In the genomic region with DNA sequence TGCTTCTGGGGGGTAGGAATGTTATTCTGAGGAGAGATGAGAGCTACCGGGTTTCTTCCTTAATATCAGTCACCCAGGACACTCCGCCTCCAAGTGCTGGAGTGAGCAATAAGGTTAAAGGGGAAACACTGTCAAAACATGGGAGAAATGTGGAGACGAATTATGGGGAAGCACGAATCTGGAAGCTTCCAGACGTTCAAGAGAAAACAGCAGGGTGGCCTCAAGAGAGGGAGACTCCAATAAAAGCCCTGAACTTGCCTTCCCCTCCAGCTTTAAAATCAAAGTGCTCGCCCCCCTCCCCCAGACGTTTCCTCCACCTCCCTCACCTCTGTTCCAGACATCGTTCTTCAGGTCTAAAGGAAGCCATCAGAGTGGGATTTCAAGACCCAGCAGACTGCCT, we compare ENCODE assay signal across 25 mouse cellular contexts. TPM values are rescaled to one million over a fixed set of nuclear protein-coding genes. Genes with fewer than 3 reads are reported as not detected.
DNase-seq lines count a peak whose midpoint lies in the region; ATAC-seq and TF ChIP-seq lines count a peak whose summit lies in the region.
"Had no signal": no experiment of that assay in that cellular context is flagged by ENCODE, and none has a peak within 500 bp of the region (broad histone marks: within the 10 kb centered on the region; RNA-seq: fewer than 3 reads in every experiment).

No protein-coding gene starts in this region.

- no peaks in the 10 kb centered on the region for H3K27me3 ChIP-seq in kidney, postnatal 0 days (ENCODE audit: insufficient read depth, low read length)
- no peaks in the 10 kb centered on the region for H3K27me3 ChIP-seq in midbrain, embryonic 11.5 days (ENCODE audit: control insufficient read depth, insufficient read depth, low read length)
- H3K27me3 ChIP-seq in midbrain, embryonic 13.5 days: no peaks in the 10 kb centered on the region
- H3K27me3 ChIP-seq: CH12.LX; embryonic facial prominence, embryonic 12.5 days; forebrain, embryonic 13.5 days; Patski had no signal

- DNase-seq in heart, adult 11 months: peak; percentile 68
- no peak for DNase-seq in heart, adult 8-10 months (ENCODE audit: low spot score)
- DNase-seq in kidney, postnatal 0 days (ENCODE audit: low spot score): peak; percentile 65
- no peak for DNase-seq in kidney, adult 8-10 months
- peak; percentile 78 for DNase-seq in midbrain, embryonic 11.5 days (ENCODE audit: low spot score, missing footprints)
- DNase-seq in thymus, postnatal 14 days: peak; percentile 29
- DNase-seq in thymus, postnatal 10 days (ENCODE audit: low spot score in 2 of 2): no peak
- DNase-seq: adrenal gland, adult 8-10 months; adrenal gland, postnatal 14 days; adrenal gland, postnatal 36 days; B cell, adult 2 months; cerebellum, adult 11-12 months; cerebellum, adult 2 months; cerebellum, adult 9-10 months; cerebellum, postnatal 10 days; cerebellum, postnatal 25 days had no signal

- TF ChIP-seq CTCF in kidney, postnatal 0 days (IDR thresholded peaks at IDR 0.05; ENCODE audit: low read depth): no peak

- no peak overlapping the region for H3K4me2 ChIP-seq in kidney, postnatal 0 days (ENCODE audit: low read length)
- no peak overlapping the region for H3K4me2 ChIP-seq in midbrain, embryonic 11.5 days
- no peak overlapping the region for H3K4me2 ChIP-seq in midbrain, embryonic 13.5 days (replicated peaks)
- H3K4me2 ChIP-seq: embryonic facial prominence, embryonic 12.5 days; forebrain, embryonic 13.5 days had no signal

- H3K36me3 ChIP-seq in kidney, postnatal 0 days (ENCODE audit: insufficient read depth, low read length): no peaks in the 10 kb centered on the region
- no peaks in the 10 kb centered on the region for H3K36me3 ChIP-seq in midbrain, embryonic 11.5 days (ENCODE audit: control insufficient read depth, insufficient read depth, low read length)
- peaks cover 8% of the 10 kb centered on the region; the same call in 1 of the 2 replicates for H3K36me3 ChIP-seq in midbrain, embryonic 13.5 days

- ATAC-seq in kidney, postnatal 0 days (replicated peaks; ENCODE audit: low FRiP score, low read depth): no peak
- no peak for ATAC-seq in midbrain, embryonic 11.5 days (ENCODE audit: low FRiP score)
- ATAC-seq in midbrain, embryonic 13.5 days: no peak
- ATAC-seq: activated CD4-positive, CD25-positive, alpha-beta regulatory T cell, adult 4 months; CD4-positive, CD25-positive, alpha-beta regulatory T cell, adult 4 months; forebrain, embryonic 13.5 days; Patski had no signal

- H3K27ac ChIP-seq in kidney, postnatal 0 days: no peak overlapping the region
- no peak overlapping the region for H3K27ac ChIP-seq in midbrain, embryonic 11.5 days (ENCODE audit: low read depth, low read length)
- no peak overlapping the region for H3K27ac ChIP-seq in midbrain, embryonic 13.5 days
- H3K27ac ChIP-seq: embryonic facial prominence, embryonic 10.5 days; embryonic facial prominence, embryonic 12.5 days; forebrain, embryonic 13.5 days had no signal

- no peak overlapping the region for H3K4me3 ChIP-seq in kidney, postnatal 0 days (replicated peaks; ENCODE audit: low read depth, low read length)
- no peak overlapping the region for H3K4me3 ChIP-seq in midbrain, embryonic 11.5 days (ENCODE audit: low read depth, low read length)
- H3K4me3 ChIP-seq in midbrain, embryonic 13.5 days (replicated peaks): no peak overlapping the region
- H3K4me3 ChIP-seq: embryonic facial prominence, embryonic 10.5 days; embryonic facial prominence, embryonic 12.5 days; forebrain, embryonic 13.5 days had no signal

- H3K9ac ChIP-seq in kidney, postnatal 0 days (ENCODE audit: low read depth, low read length): no peak overlapping the region
- H3K9ac ChIP-seq in midbrain, embryonic 11.5 days (ENCODE audit: low read length): no peak overlapping the region
- H3K9ac ChIP-seq in midbrain, embryonic 13.5 days (replicated peaks): no peak overlapping the region
- H3K9ac ChIP-seq: embryonic facial prominence, embryonic 12.5 days; forebrain, embryonic 13.5 days had no signal

- H3K9me3 ChIP-seq in kidney, postnatal 0 days (replicated peaks; ENCODE audit: low read length): no peaks in the 10 kb centered on the region
- no peaks in the 10 kb centered on the region for H3K9me3 ChIP-seq in midbrain, embryonic 11.5 days (ENCODE audit: control insufficient read depth, low read length)
- no peaks in the 10 kb centered on the region for H3K9me3 ChIP-seq in midbrain, embryonic 13.5 days
- H3K9me3 ChIP-seq: embryonic facial prominence, embryonic 10.5 days; embryonic facial prominence, embryonic 12.5 days; forebrain, embryonic 13.5 days; G1E had no signal

- H3K4me1 ChIP-seq in kidney, postnatal 0 days (replicated peaks; ENCODE audit: insufficient read depth, low read length): 0 out of 2 replicates have a peak, but pooled peaks cover 4% of the 10 kb centered on the region
- H3K4me1 ChIP-seq in midbrain, embryonic 11.5 days (ENCODE audit: control insufficient read depth, insufficient read depth, low read length): no peaks in the 10 kb centered on the region
- H3K4me1 ChIP-seq in midbrain, embryonic 13.5 days (replicated peaks): no peaks in the 10 kb centered on the region
- H3K4me1 ChIP-seq: embryonic facial prominence, embryonic 12.5 days; forebrain, embryonic 13.5 days had no signal

- 24% methylated on average over 8 of the region's 8 CpGs for WGBS in kidney, postnatal 0 days
- 84% methylated on average over 8 of the region's 8 CpGs for WGBS in midbrain, embryonic 11.5 days
- WGBS in midbrain, embryonic 13.5 days: 81% methylated on average over 8 of the region's 8 CpGs

RNA-seq across cellular contexts. Expression of gene Bach1, which starts 38.6 kb away (rescaled TPM):
- 10 to 100 TPM; 19.3 to 30.9 (median 28.2) TPM for total RNA-seq in heart, adult 8-10 months (2022)
- 6.5 and 8.6 TPM in 2 replicates for polyA plus RNA-seq in kidney, postnatal 0 days (2015; fragmentation: Nextera tagmentation; extraction: Ambion mirVana)
- 19.2 and 19.3 TPM in 2 replicates for polyA plus RNA-seq in midbrain, embryonic 11.5 days (2014; fragmentation: Nextera tagmentation; extraction: Ambion mirVana)
- polyA plus RNA-seq in midbrain, embryonic 13.5 days (2015; fragmentation: Nextera tagmentation; extraction: Ambion mirVana): 21.1 and 25.4 TPM in 2 replicates

Comparison
In these comparisons a context has a peak if more than half of its experiments do, and no peak if none do; other contexts are left out.
1. DNase-seq: peak in heart, adult 11 months (single experiment), kidney, postnatal 0 days (single experiment), midbrain, embryonic 11.5 days (single experiment) and thymus, postnatal 14 days (single experiment); none in heart, adult 8-10 months (single experiment), kidney, adult 8-10 months (0 of 2) and thymus, postnatal 10 days (0 of 2).